Mouse (Mus musculus) kidney, postnatal 25 days (tissue): ENCODE measurements around the gene Psma3.
A peak's percentile ranks its signal among the peaks of the same experiment; 100 is the strongest.

ENCODE experiments used
- DNase-seq, 2 experiments: peaks; one replicate each; pipeline ENCODE4 v3.0.0; 2021; ENCODE audit warnings: mixed read lengths in 2 of 2

The Psma3 gene

GRCm38 (mm10) chr12:70974441-70975266 lies at the start of gene Psma3:
Gene Psma3 (plus strand): TSS chr12:70974621.
- peak; percentile 92 to 98 for DNase-seq

GRCm38 (mm10) chr12:70929781-70930180 lies 44.6 kb upstream of the Psma3 start:
- no peak for DNase-seq

- peak in 1 of 2 experiments; percentile 50 for DNase-seq
Measured at GRCm38 (mm10) chr12:70937150-70937549, 37.3 kb upstream of the Psma3 start.

GRCm38 (mm10) chr12:70937571-70938384 lies 36.6 kb upstream of the Psma3 start, which contains the start of gene Actr10:
Gene Actr10 (plus strand): TSS chr12:70937857.
- peak; percentile 94 to 95 for DNase-seq

GRCm38 (mm10) chr12:70940806-70941205 lies 33.6 kb upstream of the Psma3 start:
- no peak for DNase-seq

- no peak for DNase-seq
Measured at GRCm38 (mm10) chr12:70944181-70944580, 30.2 kb upstream of the Psma3 start.

- DNase-seq = no peak
Measured at GRCm38 (mm10) chr12:70946585-70947256, 27.7 kb upstream of the Psma3 start.

- DNase-seq = no peak
Measured at GRCm38 (mm10) chr12:70958640-70959039, 15.8 kb upstream of the Psma3 start.

- no peak for DNase-seq
Measured at GRCm38 (mm10) chr12:70967581-70967980, 6.8 kb upstream of the Psma3 start.

- DNase-seq = peak; percentile 84 to 92
Measured at GRCm38 (mm10) chr12:70968141-70968790, 6.2 kb upstream of the Psma3 start.

- DNase-seq = peak; percentile 89 to 92
Measured at GRCm38 (mm10) chr12:70968791-70969307, 5.6 kb upstream of the Psma3 start.

- DNase-seq = peak; percentile 55 to 71
Measured at GRCm38 (mm10) chr12:70969485-70970184, 4.8 kb upstream of the Psma3 start.

- no peak for DNase-seq
Measured at GRCm38 (mm10) chr12:70973831-70974230, 590 bp upstream of the Psma3 start.

GRCm38 (mm10) chr12:70975406-70975805 lies 985 bp downstream of the Psma3 start:
- DNase-seq = no peak

GRCm38 (mm10) chr12:70975891-70976290 lies 1.5 kb downstream of the Psma3 start:
- DNase-seq = no peak

- no peak for DNase-seq
Measured at GRCm38 (mm10) chr12:70978345-70978744, 3.9 kb downstream of the Psma3 start.

GRCm38 (mm10) chr12:70984855-70985550 lies 10.6 kb downstream of the Psma3 start:
- DNase-seq = no peak

GRCm38 (mm10) chr12:70997225-70997624 lies 22.8 kb downstream of the Psma3 start:
- DNase-seq = no peak

- peak; percentile 87 for DNase-seq
Measured at GRCm38 (mm10) chr12:70999423-70999903, 25.0 kb downstream of the Psma3 start.

- DNase-seq = no peak
Measured at GRCm38 (mm10) chr12:71000344-71000743, 25.9 kb downstream of the Psma3 start.

- DNase-seq = peak; percentile 24 to 35
Measured at GRCm38 (mm10) chr12:71001456-71001855, 27.0 kb downstream of the Psma3 start.
